Mouse (Mus musculus): ENCODE results near the gene Lrrc20.

The Lrrc20 gene

DNA sequence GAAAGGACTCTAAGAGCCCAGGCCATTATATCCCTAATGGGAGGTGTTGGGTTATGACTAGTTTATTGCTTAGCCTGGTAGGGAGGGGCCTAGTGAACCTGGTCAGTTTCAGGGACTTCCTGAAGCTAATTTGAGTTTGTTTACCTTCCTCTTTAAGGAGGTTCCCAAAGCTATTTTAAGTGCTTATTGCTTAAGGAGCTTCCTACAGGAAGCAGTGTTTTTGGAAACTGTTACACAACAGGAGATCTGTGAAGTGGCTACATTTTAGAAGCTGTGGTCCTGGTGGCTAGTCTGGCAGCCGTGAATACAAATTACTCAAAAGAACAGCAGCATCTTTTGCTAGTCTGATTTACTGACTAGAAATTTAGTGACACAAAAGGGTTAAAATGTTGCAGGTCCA, 1.3 kb upstream of the Lrrc20 start:
- 49% methylated on average over 1 of the region's 1 CpGs for WGBS

- WGBS: 11% methylated on average over 15 of the region's 15 CpGs
Measured at GRCm38 (mm10) chr10:61476440-61477165, 1.0 kb downstream of the Lrrc20 start.

- WGBS: 93% methylated on average over 10 of the region's 10 CpGs
Measured at GRCm38 (mm10) chr10:61479461-61479860, 3.9 kb downstream of the Lrrc20 start.

- 95% methylated on average over 4 of the region's 4 CpGs for whole genome bisulfite sequencing
Measured at GRCm38 (mm10) chr10:61479927-61480326, 4.3 kb downstream of the Lrrc20 start.

GRCm38 (mm10) chr10:61480488-61480887, 4.9 kb downstream of the Lrrc20 start:
- 82% methylated on average over 1 of the region's 1 CpGs for WGBS

DNA sequence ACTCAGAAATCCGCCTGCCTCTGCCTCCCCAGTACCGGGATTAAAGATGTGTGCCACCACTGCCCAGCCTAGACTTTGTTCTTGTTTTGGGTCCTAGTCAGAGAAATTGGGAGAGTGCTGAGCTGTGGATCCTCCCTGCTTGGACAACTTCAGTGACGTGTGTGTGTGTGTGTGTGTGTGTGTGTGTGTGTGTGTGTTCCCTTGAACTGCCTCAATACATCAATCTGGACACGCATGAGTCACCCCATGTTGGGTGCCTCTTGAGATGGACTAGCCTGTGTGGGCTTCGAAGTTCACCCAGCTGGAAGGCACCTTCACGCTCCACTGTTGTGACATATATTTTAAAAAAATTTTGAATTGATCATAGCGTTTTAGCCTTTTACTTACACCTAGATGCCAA, 7.2 kb downstream of the Lrrc20 start:
- 91% methylated on average over 7 of the region's 7 CpGs for WGBS

GRCm38 (mm10) chr10:61484801-61485200, 9.2 kb downstream of the Lrrc20 start:
- 87% methylated on average over 11 of the region's 11 CpGs for WGBS

GRCm38 (mm10) chr10:61486551-61487339, 11.1 kb downstream of the Lrrc20 start:
- WGBS: 87% methylated on average over 8 of the region's 8 CpGs

DNA sequence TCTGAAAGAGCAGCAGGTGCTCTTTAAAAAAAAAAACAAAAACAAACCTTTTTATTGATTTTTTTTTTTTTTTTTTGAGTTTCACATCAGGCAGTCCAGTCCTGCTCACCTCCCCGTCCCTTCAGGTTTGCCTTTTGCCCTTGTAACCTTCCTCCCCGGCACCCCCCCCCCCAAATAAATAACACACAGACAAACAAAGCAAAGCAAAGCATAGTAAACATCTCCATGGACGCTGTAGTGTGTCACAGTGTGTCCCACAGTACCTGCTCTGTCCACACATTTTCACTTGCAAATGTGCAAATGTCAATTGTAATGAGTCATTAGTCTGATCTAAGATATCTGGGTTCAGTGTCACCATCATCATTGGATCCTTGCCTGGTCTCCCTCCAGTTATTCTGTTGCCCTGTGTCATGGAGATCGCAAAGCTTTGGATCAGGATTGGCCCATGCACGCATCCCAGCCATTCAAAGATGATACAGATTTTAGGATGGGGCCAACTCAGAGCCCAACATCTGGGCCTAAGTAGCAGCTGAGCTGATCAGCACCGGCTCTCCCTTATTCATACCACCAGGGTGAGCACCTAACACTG, 13.0 kb downstream of the Lrrc20 start:
- WGBS: 81% methylated on average over 6 of the region's 6 CpGs

DNA sequence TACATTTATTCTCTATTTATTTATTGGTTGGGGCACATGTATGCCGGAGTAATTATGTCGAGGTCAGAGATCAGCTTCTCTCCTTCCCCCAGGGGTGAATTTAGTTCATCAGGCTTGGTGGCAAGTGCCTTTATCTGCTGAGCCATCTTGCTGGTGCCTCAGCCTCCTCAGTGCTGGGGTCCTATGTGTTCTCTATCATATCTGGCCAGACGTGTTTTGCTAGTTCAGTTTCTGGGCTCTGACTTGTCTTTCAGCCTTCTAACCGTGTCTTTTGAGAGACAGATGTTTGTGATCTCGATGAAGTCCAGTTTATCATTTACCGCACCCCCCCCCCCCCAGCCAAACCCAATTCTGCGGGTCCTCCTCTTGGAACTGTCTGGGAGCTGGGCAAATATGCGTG, 16.0 kb downstream of the Lrrc20 start:
- 57% methylated on average over 8 of the region's 8 CpGs for WGBS

- 12% methylated on average over 11 of the region's 11 CpGs for WGBS
Measured at GRCm38 (mm10) chr10:61492040-61492439, 16.4 kb downstream of the Lrrc20 start.

GRCm38 (mm10) chr10:61495461-61495860, 19.9 kb downstream of the Lrrc20 start:
- WGBS: 91% methylated on average over 4 of the region's 4 CpGs

- WGBS: 74% methylated on average over 9 of the region's 9 CpGs
Measured at GRCm38 (mm10) chr10:61496231-61496630, 20.6 kb downstream of the Lrrc20 start.

DNA sequence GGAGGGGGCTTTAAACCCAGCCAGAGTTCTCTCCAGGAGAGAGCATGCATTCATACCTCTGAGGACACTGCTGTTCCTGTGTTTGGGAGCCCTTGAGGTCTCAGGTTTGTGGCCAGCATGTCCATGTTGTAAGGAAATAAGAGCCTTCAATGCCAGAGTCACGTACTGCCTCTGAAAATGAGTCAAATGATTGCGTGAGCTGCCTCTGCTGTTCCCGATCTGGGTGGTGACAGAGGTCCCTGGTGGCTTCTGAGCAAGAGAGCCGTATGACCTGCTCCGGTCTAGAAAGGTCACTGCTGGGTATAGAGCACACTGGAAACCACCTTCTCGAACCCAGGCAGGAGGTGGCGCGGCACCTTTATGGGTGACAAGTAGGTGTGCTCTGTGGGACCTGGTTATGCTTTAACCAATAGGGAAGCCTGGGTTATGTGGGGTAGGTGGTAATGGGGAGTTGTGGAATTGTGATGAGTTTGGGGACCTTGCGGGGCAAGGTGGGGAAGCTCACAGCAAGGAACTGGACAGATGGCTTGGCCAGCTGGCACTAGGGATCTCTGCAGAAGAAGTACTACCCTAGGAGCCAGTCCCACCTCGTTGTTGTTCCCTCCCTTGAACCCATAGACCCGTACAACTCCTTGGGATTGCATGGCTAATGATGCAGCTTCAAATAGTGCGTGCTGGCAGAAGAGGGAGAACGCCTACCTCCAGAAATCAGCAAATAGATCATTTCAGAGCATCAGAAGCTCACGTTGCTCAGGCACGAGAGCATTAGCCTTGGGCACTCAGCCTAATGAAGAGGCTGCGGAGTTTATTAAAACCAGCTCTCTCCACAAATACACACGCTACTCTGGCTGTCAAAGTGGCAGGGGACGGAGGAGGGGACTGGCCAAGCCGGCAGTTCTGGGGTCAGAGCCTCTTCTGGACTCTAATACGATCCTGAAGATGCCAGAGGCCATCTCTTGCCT, 24.2 kb downstream of the Lrrc20 start:
- 86% methylated on average over 20 of the region's 20 CpGs for WGBS

DNA sequence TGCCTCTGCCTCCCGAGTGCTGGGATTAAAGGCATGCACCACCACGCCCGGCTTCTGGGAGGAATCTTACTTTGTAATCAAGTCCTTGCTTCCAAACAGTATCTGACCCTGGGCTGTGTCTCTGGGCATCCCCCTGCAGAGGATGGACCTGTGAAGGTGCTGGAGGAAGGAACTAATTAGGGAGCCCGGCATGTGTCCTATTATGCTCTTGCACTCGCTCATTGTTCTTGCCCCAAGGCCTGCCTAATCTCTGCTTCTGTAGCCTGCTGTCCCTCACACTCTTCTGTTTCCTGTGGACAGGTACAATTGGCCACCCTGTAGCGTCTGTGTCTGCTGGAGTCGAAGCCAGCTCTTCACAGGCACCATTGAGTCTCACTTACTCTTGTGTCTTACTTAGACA, 25.2 kb downstream of the Lrrc20 start:
- 82% methylated on average over 7 of the region's 7 CpGs for WGBS

DNA sequence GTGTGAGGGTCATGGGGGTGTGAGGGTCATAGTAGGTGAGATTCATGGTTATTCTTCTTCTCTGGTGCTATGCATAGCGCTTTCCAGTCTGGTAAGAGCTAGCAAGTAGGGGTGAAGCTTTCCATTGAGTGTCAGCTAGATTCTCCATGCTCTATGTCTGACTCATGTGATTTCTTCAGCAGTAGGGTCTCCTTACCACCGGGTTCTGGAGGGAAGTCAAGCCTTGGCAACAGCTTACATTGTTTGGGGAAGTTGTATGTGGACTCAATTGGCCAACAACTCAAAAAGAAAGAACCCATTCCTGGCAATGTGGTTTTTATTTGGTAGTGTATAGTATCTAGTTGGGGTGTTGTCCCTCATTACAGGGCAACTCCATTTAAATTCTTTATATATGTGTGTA, 28.5 kb downstream of the Lrrc20 start:
- 84% methylated on average over 2 of the region's 2 CpGs for WGBS

- 88% methylated on average over 7 of the region's 7 CpGs for WGBS
Measured at GRCm38 (mm10) chr10:61506381-61507200, 31.0 kb downstream of the Lrrc20 start.

GRCm38 (mm10) chr10:61509873-61510272, 34.3 kb downstream of the Lrrc20 start:
- WGBS: 89% methylated on average over 5 of the region's 5 CpGs

- 57% methylated on average over 7 of the region's 7 CpGs for WGBS
Measured at GRCm38 (mm10) chr10:61510809-61511208, 35.2 kb downstream of the Lrrc20 start.

DNA sequence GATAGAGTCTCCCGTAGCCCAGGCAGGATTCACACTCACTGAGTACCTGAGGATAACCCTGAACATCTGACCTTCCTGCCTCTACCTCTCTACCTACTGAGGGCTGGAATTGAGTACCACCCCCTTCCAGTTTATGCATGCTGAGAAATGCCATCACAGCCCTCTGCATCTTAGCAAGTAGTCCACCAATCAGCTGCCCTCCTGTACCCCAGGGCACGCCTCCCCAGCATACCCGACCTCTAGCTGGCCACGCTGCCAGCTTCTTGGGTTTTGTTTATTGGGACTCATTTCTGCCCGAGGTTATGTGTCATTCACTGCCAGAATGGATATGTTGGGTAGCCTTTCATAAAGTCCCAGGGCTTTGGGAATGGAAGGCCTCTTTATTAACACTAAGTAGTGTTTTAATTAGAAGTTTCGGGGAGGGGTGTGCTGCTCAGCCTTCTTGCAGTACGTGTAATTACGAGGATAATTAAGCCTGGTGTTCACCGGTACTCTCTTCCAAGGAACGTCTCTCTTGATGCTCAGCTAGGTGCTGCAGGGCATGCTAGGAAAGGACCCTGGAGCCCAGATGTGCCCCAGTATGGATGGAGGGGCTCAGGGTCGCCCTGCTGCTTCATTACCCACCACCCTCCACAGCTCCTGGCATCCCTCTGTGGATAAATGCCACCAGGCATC, 36.8 kb downstream of the Lrrc20 start:
- WGBS: 72% methylated on average over 11 of the region's 11 CpGs

Measured in cerebral cortex, adult 2 months (tissue).